Mouse (Mus musculus) c-Kit-negative CD71-positive TER-119-positive erythroid progenitor cells, embryonic 14.5 days (primary cell): Measurements from ENCODE around the gene Gm6803.
"Not testable (repeated sequence)": the region's sequence is repeated elsewhere in the genome, so short reads cannot be mapped to it uniquely, and the experiment has no call there.

ENCODE experiments used
- DNase-seq: peaks from one replicate; pipeline ENCODE4 v3.0.0-alpha.2; 2013; ENCODE audit warnings: low read depth, low spot score

Gm6803 gene

GRCm38 (mm10) chr12:88018671-88019070, at the start of gene Gm6803:
Gene Gm6803 (minus strand): TSS chr12:88018771.
- DNase-seq = not testable (repeated sequence)

- not testable (repeated sequence) for DNase-seq
Observed at GRCm38 (mm10) chr12:88045226-88045625, 26.7 kb upstream of the Gm6803 start.

- not testable (repeated sequence) for DNase-seq
Observed at GRCm38 (mm10) chr12:88039703-88040102, 21.1 kb upstream of the Gm6803 start.

- DNase-seq = not testable (repeated sequence)
Observed at GRCm38 (mm10) chr12:88039062-88039461, 20.5 kb upstream of the Gm6803 start.

- DNase-seq = not testable (repeated sequence)
Observed at GRCm38 (mm10) chr12:88032250-88032649, 13.7 kb upstream of the Gm6803 start.

- not testable (repeated sequence) for DNase-seq
Observed at GRCm38 (mm10) chr12:88026704-88027103, 8.1 kb upstream of the Gm6803 start, which contains the start of gene Gm2056. Gene Gm2056 (plus strand): TSS chr12:88027004.

GRCm38 (mm10) chr12:88011548-88011947, 7.0 kb downstream of the Gm6803 start, which contains the start of gene Gm2075:
Gene Gm2075 (plus strand): TSS chr12:88011848.
- not testable (repeated sequence) for DNase-seq

- DNase-seq = not testable (repeated sequence)
Observed at GRCm38 (mm10) chr12:88004118-88004517, 14.5 kb downstream of the Gm6803 start.

GRCm38 (mm10) chr12:87984000-87984399, 34.6 kb downstream of the Gm6803 start:
- not testable (repeated sequence) for DNase-seq
